Mouse (Mus musculus) midbrain, embryonic 15.5 days (tissue): Measurements from ENCODE around the gene Maats1. TPM values are rescaled to one million over a fixed set of nuclear protein-coding genes. Genes with fewer than 3 reads are reported as not detected.

Source experiments
- ATAC-seq: fragments of 200-750 bp; cut with Nextera tagmentation; replicated peaks from 2 replicates; pipeline ENCODE4 v1.8.0; 2017; ENCODE audit warnings: moderate TSS enrichment
- H3K27ac ChIP-seq: fragments of 300-500 bp; sonication (generic); 2 replicates; pipeline ENCODE4 v1.5.1; 2015; ENCODE audit warnings: mild to moderate bottlenecking, inconsistent platforms
- H3K27me3 ChIP-seq: fragments of 300-500 bp; sonication (generic); replicated peaks from 2 replicates; pipeline ENCODE4 v1.6.1; 2015; ENCODE audit warnings: inconsistent platforms
- H3K36me3 ChIP-seq: fragments of 300-500 bp; sonication (generic); replicated peaks from 2 replicates; pipeline ENCODE4 v1.6.1; 2015; ENCODE audit warnings: inconsistent platforms
- H3K4me1 ChIP-seq: fragments of 300-500 bp; sonication (generic); 2 replicates; pipeline ENCODE4 v1.6.1; 2015; ENCODE audit warnings: inconsistent platforms
- H3K4me2 ChIP-seq: fragments of 300-500 bp; sonication (generic); 2 replicates; pipeline ENCODE4 v1.6.1; 2015; ENCODE audit warnings: inconsistent platforms, mild to moderate bottlenecking, moderate library complexity
- H3K4me3 ChIP-seq: fragments of 300-500 bp; sonication (generic); 2 replicates; pipeline ENCODE4 v1.5.1; 2015; ENCODE audit warnings: mild to moderate bottlenecking, inconsistent platforms
- H3K9ac ChIP-seq: fragments of 300-500 bp; sonication (generic); 2 replicates; pipeline ENCODE4 v1.6.1; 2015; ENCODE audit warnings: mild to moderate bottlenecking, inconsistent platforms
- H3K9me3 ChIP-seq: fragments of 300-500 bp; sonication (generic); 2 replicates; pipeline ENCODE4 v1.6.1; 2016; ENCODE audit warnings: inconsistent platforms
- WGBS: fragments of 180-500 bp; shearing (Covaris S2); methylation state at CpG from one replicate; pipeline ENCODE4 v1.1.7; 2015; ENCODE audit warnings: mixed read lengths; 5-methylcytosine and 5-hydroxymethylcytosine counted together
- polyA plus RNA-seq: library from polyadenylated mRNA; unstranded; fragments of >200 nt; fragmentation: Nextera tagmentation; extraction: Ambion mirVana; gene quantifications from 2 replicates; pipeline ENCODE4 v1.2.1, GENCODE M21; 2015

The Maats1 gene
- polyA plus RNA-seq, 1 experiment from 2014 or later, result 1.1 TPM

DNA sequence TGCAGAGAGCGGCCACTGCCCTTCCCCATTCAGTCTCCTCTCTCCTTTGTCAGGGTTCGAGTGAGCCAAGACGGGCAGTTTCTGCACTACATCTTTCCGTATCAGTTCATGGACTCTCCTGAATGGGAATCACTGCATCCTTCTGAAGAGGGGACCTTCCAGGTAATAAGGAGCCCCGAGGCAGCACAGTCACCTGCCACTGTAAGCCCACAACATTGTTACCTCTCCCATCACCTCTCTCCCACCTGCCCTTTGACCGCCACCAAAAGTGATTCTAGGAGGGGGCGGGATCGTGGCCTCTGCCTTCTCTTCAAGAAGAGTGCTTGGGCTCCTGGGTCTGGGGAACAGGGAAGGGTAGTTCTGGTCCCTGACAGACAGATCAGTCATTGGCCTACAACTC, 27.5 kb upstream of the Maats1 start:
- H3K4me2 ChIP-seq, result no peak overlapping the region
- no peak overlapping the region for H3K27ac ChIP-seq
- no peak for ATAC-seq
- no peaks in the 10 kb centered on the region for H3K4me1 ChIP-seq
- H3K9ac ChIP-seq, result no peak overlapping the region
- no peak overlapping the region for H3K4me3 ChIP-seq
- H3K27me3 ChIP-seq, result no peaks in the 10 kb centered on the region
- no peaks in the 10 kb centered on the region for H3K36me3 ChIP-seq
- 93% methylated on average over 8 of the region's 8 CpGs for WGBS
- no peaks in the 10 kb centered on the region for H3K9me3 ChIP-seq

GRCm38 (mm10) chr16:38369000-38369399, 27.1 kb upstream of the Maats1 start:
- Histone ChIP-seq H3K4me3 (no peak overlapping the region), H3K4me1 (no peaks in the 10 kb centered on the region), H3K9ac (no peak overlapping the region), H3K36me3 (no peaks in the 10 kb centered on the region), H3K4me2 (no peak overlapping the region), H3K9me3 (no peaks in the 10 kb centered on the region), H3K27me3 (no peaks in the 10 kb centered on the region), H3K27ac (no peak overlapping the region)
- WGBS, result 86% methylated on average over 7 of the region's 7 CpGs
- no peak for ATAC-seq

DNA sequence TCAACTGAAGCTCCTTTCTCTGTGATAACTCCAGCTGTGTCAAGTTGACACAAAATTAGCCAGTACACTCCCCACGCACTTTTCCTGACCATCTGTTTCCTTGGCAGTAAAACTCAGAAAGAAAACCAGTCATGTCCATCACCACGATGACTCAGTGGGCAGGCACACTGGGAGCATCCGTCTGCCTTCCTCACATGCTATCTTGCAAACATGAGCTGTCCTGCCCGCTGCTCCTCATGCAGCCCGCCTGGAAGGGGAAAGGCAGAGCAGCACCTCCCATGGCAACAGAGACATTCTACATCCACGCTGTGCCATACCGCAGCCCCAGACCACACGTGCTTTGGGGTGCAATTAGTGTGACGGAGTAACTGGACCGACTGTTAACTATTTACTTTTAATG, 26.4 kb upstream of the Maats1 start:
- no peak overlapping the region for H3K4me3 ChIP-seq
- no peak overlapping the region for H3K4me2 ChIP-seq
- no peak overlapping the region for H3K27ac ChIP-seq
- H3K27me3 ChIP-seq, result no peaks in the 10 kb centered on the region
- 67% methylated on average over 10 of the region's 10 CpGs for WGBS
- no peak for ATAC-seq
- H3K9me3 ChIP-seq, result no peaks in the 10 kb centered on the region
- H3K4me1 ChIP-seq, result no peaks in the 10 kb centered on the region
- no peaks in the 10 kb centered on the region for H3K36me3 ChIP-seq
- H3K9ac ChIP-seq, result no peak overlapping the region

DNA sequence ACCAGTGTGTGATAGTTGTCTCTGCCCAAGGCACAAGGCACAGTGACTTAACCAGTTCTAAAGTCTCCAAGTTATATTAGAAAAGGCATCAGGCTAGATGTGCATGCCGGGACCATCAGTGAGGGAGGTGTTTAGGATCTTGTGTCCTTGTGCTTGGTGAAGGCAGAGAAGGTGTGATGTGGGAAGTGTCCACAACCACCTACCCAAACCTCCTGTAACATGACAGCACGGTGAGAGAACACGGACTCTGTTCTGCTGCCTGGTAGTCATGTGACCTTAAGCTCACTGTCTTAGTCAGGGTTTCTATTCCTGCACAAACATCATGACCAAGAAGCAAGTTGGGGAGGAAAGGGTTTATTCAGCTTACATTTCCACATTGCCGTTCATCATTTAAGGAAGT, 24.3 kb upstream of the Maats1 start:
- Histone ChIP-seq H3K27ac (no peak overlapping the region), H3K4me2 (no peak overlapping the region), H3K27me3 (no peaks in the 10 kb centered on the region), H3K36me3 (no peaks in the 10 kb centered on the region), H3K4me3 (no peak overlapping the region), H3K4me1 (no peaks in the 10 kb centered on the region), H3K9ac (no peak overlapping the region), H3K9me3 (no peaks in the 10 kb centered on the region)
- no peak for ATAC-seq
- 86% methylated on average over 4 of the region's 4 CpGs for WGBS

DNA sequence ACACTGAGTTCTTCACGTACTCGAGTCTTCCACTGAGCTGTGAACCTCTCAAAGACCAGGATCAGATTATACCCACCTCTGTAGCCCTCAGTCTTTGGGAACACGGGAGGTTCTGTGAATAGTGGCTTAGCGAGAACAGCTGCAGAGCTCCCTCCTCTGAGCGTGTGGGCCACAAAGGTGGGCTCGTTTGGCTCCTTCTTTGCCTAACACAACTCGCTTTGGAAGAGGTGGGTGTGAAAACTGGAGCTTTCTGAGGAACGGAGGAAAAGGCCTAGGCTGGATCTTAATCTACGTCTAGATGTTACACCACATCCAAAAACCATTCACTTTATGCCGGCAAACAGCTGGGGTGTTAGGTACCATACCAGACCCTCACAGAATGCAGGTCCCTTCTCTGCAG, 23.4 kb upstream of the Maats1 start:
- no peaks in the 10 kb centered on the region for H3K4me1 ChIP-seq
- no peak for ATAC-seq
- WGBS, result 84% methylated on average over 10 of the region's 10 CpGs
- no peak overlapping the region for H3K9ac ChIP-seq
- no peaks in the 10 kb centered on the region for H3K9me3 ChIP-seq
- H3K27ac ChIP-seq, result no peak overlapping the region
- H3K4me3 ChIP-seq, result no peak overlapping the region
- no peaks in the 10 kb centered on the region for H3K27me3 ChIP-seq
- H3K4me2 ChIP-seq, result no peak overlapping the region
- H3K36me3 ChIP-seq, result no peaks in the 10 kb centered on the region

GRCm38 (mm10) chr16:38363657-38364056, 21.7 kb upstream of the Maats1 start:
- no peaks in the 10 kb centered on the region for H3K4me1 ChIP-seq
- no peaks in the 10 kb centered on the region for H3K27me3 ChIP-seq
- H3K27ac ChIP-seq, result no peak overlapping the region
- H3K4me3 ChIP-seq, result no peak overlapping the region
- ATAC-seq, result no peak
- no peak overlapping the region for H3K9ac ChIP-seq
- WGBS, result 91% methylated on average over 7 of the region's 7 CpGs
- H3K36me3 ChIP-seq, result no peaks in the 10 kb centered on the region
- H3K9me3 ChIP-seq, result no peaks in the 10 kb centered on the region
- H3K4me2 ChIP-seq, result no peak overlapping the region

DNA sequence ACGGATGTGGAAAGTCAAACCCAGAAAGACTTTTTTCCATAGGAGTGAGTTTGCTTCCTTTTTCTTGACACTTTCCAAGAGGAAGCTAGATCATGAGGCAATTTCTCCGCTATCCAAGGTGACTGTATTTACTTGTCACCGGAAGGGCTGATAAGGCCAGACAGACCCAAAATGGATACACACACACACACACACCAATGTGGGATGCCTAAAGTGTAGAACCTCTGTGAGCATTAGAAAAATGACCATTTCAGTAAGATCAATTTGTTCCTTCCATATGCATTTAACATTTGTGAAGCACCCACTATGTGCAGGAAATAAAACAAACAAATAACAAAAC, 21.3 kb upstream of the Maats1 start:
- no peaks in the 10 kb centered on the region for H3K27me3 ChIP-seq
- 82% methylated on average over 3 of the region's 3 CpGs for WGBS
- no peak overlapping the region for H3K4me3 ChIP-seq
- H3K9ac ChIP-seq, result no peak overlapping the region
- ATAC-seq, result no peak
- H3K4me2 ChIP-seq, result no peak overlapping the region
- no peaks in the 10 kb centered on the region for H3K36me3 ChIP-seq
- no peak overlapping the region for H3K27ac ChIP-seq
- H3K4me1 ChIP-seq, result no peaks in the 10 kb centered on the region
- no peaks in the 10 kb centered on the region for H3K9me3 ChIP-seq

- no peak overlapping the region for H3K4me2 ChIP-seq
- no peak overlapping the region for H3K4me3 ChIP-seq
- H3K36me3 ChIP-seq, result no peaks in the 10 kb centered on the region
- no peaks in the 10 kb centered on the region for H3K4me1 ChIP-seq
- no peaks in the 10 kb centered on the region for H3K27me3 ChIP-seq
- no peak overlapping the region for H3K9ac ChIP-seq
- no peak for ATAC-seq
- 84% methylated on average over 20 of the region's 20 CpGs for WGBS
- no peaks in the 10 kb centered on the region for H3K9me3 ChIP-seq
- H3K27ac ChIP-seq, result no peak overlapping the region
Measured at GRCm38 (mm10) chr16:38362493-38363255, 20.7 kb upstream of the Maats1 start.

DNA sequence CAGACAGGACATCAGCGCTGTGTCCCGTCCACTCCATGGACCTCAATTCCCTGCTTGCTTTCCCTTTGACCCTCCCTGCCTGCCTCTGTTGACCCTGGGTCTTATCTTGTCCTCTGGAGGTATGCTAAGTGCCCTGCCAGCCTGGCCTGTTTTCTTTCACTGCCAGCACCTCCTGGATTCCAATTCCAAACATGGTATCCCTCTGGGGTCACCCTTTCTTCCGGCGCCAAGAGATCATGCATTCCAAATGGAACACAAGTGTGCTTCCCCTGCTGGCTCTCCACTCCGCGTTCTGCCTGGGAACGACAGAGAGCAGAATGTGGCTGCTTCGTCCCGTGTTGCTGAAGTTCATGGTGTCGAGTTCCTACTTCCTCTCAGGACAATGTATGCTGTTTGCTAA, 20.0 kb upstream of the Maats1 start, which contains the start of gene Popdc2:
Gene Popdc2, plus strand, starts transcription at position 277 of the 400 bp plus-strand sequence.
- no peaks in the 10 kb centered on the region for H3K4me1 ChIP-seq
- no peaks in the 10 kb centered on the region for H3K9me3 ChIP-seq
- H3K27ac ChIP-seq, result no peak within 1 kb of the TSS
- H3K4me3 ChIP-seq, result no peak within 1 kb of the TSS
- WGBS, result 62% methylated on average over 10 of the region's 10 CpGs
- H3K4me2 ChIP-seq, result no peak within 1 kb of the TSS
- no peak within 1 kb of the TSS for H3K9ac ChIP-seq
- H3K36me3 ChIP-seq, result no peaks in the 10 kb centered on the region
- no peaks in the 10 kb centered on the region for H3K27me3 ChIP-seq
- ATAC-seq, result no peak

DNA sequence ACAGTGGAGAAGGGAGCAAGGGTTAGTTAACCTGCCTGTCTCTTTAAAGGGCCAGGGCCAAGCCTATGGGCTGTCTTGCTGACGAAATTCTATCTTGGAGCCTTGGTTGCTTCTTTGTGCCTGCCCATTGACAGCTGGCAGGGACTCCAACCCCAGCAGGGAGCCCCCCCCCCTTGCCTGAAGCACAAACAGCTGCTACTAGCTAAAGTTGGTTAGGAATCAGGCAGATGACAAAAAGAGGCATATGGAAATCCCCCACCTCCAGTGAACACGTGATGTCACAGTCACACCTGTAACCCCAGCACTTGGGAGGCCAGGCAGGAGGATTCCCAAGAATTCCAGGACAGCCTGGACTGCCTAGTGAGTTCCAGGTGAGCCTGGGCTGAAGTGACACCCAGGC, 18.4 kb upstream of the Maats1 start:
- no peak overlapping the region for H3K9ac ChIP-seq
- H3K36me3 ChIP-seq, result no peaks in the 10 kb centered on the region
- ATAC-seq, result no peak
- H3K9me3 ChIP-seq, result no peaks in the 10 kb centered on the region
- WGBS, result 13% methylated on average over 2 of the region's 2 CpGs
- no peak overlapping the region for H3K4me2 ChIP-seq
- no peaks in the 10 kb centered on the region for H3K27me3 ChIP-seq
- no peak overlapping the region for H3K4me3 ChIP-seq
- H3K27ac ChIP-seq, result no peak overlapping the region
- no peaks in the 10 kb centered on the region for H3K4me1 ChIP-seq

DNA sequence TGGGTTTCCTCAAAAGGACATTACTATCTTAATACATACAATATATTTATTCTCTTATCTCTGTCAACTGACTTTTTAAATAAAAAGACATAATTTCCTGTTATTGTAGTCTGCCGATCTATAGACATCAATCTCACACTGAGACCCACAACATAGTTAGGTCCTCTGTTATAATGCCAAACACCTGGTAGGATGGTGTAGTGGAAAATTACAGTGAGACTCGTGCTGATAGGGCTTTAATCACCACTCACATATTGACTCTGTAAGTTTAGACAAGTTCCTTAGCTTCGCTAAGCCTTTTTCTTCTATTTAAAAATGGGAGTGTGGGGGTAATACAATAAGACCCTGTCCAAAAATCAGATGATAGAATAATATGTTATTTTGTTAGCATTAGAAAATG, 17.9 kb upstream of the Maats1 start:
- no peak overlapping the region for H3K4me2 ChIP-seq
- no peaks in the 10 kb centered on the region for H3K27me3 ChIP-seq
- no peak overlapping the region for H3K9ac ChIP-seq
- no peak overlapping the region for H3K27ac ChIP-seq
- no peaks in the 10 kb centered on the region for H3K36me3 ChIP-seq
- ATAC-seq, result no peak
- H3K4me3 ChIP-seq, result no peak overlapping the region
- no peaks in the 10 kb centered on the region for H3K4me1 ChIP-seq
- H3K9me3 ChIP-seq, result no peaks in the 10 kb centered on the region
- 81% methylated on average over 3 of the region's 3 CpGs for whole genome bisulfite sequencing

DNA sequence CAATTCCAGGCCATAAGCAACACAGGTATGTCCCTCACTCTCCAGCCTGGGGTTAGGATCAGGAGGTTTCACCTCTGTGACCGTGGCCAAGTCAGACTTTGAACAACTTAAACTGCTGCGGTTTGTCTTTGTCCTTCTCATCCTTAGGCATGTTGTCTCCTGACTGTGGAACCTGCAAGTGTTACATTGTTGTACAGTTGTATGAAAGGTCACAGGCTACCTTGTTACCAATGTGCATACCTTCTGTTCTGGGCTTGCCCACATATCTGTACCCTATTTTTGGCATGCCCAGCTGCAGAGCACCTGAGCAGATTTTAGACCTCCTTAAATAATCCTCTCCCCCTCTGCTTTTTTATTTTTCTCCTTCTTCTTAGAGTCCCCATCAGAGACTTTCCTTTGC, 17.3 kb upstream of the Maats1 start:
- no peak overlapping the region for H3K9ac ChIP-seq
- H3K4me2 ChIP-seq, result no peak overlapping the region
- H3K4me3 ChIP-seq, result no peak overlapping the region
- no peak for ATAC-seq
- no peaks in the 10 kb centered on the region for H3K36me3 ChIP-seq
- no peaks in the 10 kb centered on the region for H3K27me3 ChIP-seq
- WGBS, result 94% methylated on average over 2 of the region's 2 CpGs
- no peaks in the 10 kb centered on the region for H3K9me3 ChIP-seq
- H3K27ac ChIP-seq, result no peak overlapping the region
- H3K4me1 ChIP-seq, result no peaks in the 10 kb centered on the region

DNA sequence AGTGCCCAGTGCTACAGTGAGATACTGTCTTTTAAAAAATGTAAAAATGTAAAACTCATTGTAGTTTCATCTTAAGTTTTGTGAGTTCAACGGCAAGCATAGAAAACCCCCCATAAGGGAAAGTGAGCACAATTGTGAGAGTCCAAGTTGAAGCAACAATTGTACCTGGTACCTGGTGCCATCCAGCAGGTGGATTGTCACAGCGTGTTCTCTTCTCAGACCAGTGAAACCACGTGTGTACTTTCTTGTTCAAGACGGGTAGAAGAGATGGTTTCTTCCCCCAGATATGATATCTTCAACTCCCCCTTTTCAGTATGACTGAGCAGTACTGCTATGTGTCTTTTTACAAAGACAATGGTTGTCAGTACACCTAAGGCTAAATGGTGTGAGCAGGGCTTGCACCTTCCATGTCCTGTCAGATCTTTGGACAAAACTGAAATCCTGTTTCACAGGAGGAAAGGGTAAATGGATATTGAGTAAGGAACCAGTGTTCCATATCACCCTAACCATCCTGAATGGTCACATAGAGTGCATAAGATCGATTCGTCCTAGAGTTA, 16.4 kb upstream of the Maats1 start:
- H3K4me1 ChIP-seq, result no peaks in the 10 kb centered on the region
- 87% methylated on average over 6 of the region's 6 CpGs for WGBS
- no peaks in the 10 kb centered on the region for H3K36me3 ChIP-seq
- H3K4me2 ChIP-seq, result no peak overlapping the region
- no peak overlapping the region for H3K27ac ChIP-seq
- H3K4me3 ChIP-seq, result no peak overlapping the region
- no peak for ATAC-seq
- no peaks in the 10 kb centered on the region for H3K27me3 ChIP-seq
- no peak overlapping the region for H3K9ac ChIP-seq
- no peaks in the 10 kb centered on the region for H3K9me3 ChIP-seq
